Mouse (Mus musculus) megakaryocyte-erythroid progenitor cell, adult 5-6 weeks (primary cell): ENCODE results near the gene Epha6. TPM values are rescaled to one million over a fixed set of nuclear protein-coding genes. Genes with fewer than 3 reads are reported as not detected.

ENCODE experiments used
- ATAC-seq: replicated peaks from 2 replicates; pipeline ENCODE4 v1.8.0; 2016; ENCODE audit warnings: mild to moderate bottlenecking, inconsistent platforms; ENCODE audit not compliant: severe bottlenecking, poor library complexity, low FRiP score, low TSS enrichment
- total RNA-seq, 2 experiments: library from RNA; stranded (forward) in 1 of 2; stranded (reverse) in 1 of 2; fragments of 200-1000, 215-1000 nt in 1 of 2; fragments of >200 nt in 1 of 2; fragmentation: Nextera tagmentation in 1 of 2; gene quantifications; 2 replicates each; pipeline ENCODE4 v1.2.3; 2014 to 2017

Gene Epha6
- total RNA-seq, 2 experiments from 2014 or later, result not detected

DNA sequence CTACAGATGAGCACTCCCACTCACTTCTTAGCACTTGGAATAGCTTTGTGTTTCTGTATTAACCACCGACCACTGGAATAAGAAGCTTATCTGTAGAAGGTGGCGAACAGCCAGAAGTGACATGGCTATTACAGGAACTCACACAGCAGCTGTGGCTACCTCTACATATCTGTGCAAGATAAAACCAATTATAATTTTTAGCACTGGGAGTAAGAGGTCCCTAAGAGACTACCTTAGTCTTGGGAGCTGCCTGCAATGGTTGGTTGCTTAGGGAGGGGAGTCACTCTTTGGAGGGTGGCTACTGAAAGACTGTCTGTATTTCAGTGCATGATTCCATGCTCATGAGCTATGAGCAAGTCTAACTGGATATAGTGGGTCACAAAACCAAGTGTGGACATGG is 331.2 kb downstream of the Epha6 start:
- ATAC-seq, result no peak

DNA sequence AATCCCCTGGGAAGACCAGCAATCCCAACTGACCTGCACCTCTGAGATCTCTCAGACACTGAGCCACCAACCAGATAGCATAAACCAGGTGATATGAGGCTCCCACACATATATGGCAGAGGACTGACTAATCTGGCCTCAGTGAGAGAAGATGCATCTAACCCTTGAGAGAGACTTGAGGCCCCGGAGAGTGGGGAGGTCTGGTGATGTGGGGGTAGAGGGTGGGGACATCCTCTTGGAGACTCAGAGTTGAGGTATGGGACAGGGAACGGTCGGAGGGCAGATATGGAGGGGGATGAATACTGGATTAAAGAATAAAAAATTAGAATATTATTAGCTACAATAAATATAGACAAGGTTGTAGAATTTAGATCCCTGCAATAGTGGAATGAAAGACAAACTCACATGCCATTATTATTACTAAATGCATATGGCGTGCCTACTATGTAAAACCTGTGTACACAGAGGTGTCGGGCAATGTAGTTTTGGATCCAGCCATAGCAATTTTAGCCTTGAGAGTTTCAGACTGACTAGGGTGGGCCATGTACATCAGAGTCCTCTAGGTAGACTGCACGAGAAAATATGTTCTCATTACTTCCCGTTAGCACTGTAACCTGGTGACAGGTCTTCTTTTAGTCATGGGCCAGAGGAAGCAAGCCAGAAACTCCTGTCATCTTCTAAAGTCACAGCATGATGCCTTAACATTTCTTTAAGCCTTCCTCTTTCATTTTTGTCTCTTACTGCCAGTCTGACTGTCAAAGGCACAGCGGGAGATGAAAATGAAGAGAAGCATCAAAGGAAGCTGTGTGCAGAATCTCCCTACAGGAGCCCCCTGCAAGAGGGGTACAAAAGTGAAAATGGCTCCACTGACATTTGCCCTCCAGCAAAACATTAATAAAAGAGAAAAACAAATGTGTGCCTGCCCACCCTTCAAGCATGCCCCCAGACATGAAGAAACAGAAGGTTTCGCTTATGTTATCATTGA is 338.7 kb downstream of the Epha6 start:
- ATAC-seq, result no peak

DNA sequence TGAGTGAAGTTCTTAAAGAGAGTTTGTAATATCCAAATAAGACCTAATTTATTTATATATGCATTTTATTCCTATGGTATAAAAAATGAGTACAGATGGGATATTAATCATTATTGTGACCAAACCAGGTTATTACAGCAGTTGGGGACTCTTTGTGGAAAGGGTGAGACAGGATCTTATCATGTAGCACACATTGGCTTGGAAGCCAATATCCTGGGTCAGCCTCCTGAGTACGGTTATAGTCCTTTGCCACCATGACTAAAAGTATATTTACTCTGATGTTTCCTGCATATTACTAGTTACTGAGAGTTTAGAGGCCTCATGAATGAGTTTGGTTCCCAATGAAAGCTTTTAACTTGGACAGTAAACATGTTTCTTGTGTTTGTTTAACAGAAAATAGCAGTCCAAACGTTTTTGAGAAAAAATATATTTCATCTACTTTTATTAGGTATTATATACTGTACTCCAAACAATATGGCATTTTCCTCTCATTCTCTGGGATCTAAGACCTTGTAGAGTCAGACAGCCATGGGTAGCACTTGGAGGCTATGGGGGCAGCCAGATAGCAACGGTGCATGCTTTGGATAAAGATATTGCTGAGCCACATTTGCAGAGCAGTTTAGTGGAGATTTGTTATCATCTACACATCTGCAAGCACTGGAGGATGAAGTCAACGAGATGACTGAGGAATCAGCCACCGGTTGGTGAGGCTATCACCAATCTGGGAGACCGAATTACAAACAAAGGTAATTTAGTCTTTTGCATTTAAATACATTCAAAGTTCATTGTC is 340.4 kb downstream of the Epha6 start:
- no peak for ATAC-seq

DNA sequence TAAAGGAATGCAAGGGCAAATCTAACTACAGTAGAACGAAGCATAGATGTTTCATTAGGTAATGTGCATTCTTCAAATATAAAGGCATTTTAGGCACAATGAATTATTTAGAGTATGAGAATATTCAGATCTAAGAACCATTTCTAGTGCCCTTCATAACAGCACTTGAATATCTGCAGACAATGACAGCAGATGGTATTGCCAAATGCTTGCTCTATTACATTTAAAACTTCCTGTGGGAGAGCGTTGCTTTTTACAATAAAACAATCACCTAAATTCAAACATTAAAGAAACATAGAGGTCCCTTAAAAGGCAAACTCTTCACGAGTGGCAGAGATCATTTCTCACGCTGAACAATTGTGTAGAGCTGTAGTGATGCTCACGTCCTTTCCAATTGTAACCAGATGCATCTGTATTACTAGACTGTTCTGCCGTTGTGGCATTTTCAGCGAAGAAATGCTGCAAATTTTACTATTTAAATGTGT is 347.1 kb downstream of the Epha6 start:
- no peak for ATAC-seq

DNA sequence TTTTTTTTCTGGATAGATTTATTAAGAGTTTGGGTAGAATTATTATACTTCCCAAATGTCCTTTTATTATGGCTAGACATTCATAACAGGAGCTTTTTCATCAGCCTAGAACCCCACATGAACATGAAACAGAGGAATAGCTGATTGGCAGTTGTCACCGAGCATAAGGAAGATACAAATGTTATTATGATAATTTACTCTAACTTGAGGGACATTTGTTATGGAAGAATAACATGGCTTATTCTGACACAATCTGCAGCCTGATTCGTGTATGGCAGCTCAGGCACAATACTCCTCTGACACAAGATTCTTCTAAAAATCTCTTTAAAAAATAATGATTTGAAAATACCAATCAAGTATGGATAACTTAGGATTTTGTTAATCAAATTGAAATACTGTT is 347.7 kb downstream of the Epha6 start:
- ATAC-seq, result no peak

DNA sequence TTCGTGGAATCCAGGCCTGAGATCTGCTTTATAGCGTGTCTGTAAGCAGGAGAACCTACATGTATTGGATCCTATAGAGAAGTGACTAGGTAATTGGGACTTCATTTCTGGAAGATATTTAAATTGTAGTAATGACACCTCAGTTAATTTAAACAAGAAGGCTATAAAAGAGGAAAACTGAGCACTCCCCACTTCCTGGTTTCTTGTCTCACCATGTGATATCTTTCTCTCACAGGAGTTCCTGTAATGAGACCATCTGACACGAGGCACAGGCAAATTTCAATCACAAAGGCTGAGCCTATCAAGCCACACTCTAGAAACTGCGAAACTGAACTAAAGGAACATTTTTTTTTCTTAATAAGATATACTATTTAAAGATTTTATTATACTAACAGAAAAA is 348.3 kb downstream of the Epha6 start:
- no peak for ATAC-seq

DNA sequence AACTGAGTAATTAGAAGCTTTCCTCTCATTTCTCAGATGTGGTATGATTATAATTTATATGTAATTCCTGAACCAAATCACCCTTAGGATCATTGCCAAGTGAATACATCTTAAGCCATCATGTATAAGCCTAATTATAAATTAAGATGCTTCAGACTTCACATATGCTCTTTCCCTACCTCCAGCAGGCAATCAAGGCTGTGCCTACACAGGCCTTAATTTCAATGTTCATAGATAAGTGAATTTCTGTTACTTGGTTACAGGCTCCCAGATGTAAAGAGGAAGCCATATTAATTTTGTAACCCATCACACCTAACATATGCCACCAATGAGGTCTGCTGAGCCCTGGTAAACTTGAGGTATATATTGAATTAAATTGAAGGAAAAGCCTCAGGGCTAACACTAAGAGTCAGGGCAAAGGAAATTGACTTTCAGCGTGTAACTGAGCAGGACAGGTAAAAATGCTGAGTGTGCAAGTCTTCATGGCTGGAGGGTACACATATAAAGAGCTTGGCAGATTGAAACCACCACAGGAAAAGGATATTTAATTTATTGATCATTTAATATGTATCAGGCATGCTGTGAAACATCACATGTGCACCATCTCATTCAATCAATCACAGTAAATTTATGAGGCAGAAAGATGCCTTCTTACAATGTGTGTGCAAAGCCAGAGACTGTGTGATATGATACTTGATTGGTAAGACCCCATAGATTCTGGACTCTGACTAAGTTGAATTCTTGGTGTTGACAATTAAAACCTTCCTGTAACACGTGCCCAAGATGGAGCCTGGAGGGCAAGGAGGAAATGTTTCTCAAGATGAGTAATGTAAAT is 365.8 kb downstream of the Epha6 start:
- no peak for ATAC-seq

DNA sequence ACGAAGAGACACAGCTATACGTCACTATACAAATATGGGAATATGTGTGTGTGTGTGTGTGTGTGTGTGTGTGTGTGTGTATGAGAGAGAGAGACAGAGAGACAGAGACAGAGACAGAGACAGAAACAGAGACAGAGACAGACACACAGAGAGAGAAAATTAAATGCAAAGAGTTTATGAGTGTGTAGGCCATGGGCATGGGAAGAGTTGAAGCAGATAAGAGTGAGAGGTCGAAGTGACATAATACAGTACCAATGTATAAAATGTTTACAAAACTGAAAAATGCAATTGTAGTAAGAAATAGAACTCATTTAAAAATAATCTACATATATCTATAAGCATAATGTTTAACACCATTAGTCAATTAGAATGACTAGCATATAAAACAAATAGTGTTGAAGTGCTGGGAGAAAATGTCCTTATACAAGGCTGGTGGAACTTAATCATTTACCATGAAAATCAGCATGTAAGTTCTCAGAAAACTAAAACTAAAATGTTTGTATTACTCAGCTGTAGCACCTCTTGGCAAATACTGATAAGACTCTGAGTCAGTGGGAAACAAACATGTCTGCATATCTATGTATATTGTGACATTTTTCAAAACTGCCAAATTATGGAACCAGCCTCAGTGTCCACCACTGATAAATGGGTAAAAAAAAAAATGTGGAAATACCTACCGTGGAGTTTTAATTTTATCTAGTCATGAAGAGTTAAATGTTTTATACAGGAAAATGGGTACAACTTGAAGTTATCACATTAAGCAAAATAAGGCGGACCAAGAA is 371.2 kb downstream of the Epha6 start:
- ATAC-seq, result no peak

DNA sequence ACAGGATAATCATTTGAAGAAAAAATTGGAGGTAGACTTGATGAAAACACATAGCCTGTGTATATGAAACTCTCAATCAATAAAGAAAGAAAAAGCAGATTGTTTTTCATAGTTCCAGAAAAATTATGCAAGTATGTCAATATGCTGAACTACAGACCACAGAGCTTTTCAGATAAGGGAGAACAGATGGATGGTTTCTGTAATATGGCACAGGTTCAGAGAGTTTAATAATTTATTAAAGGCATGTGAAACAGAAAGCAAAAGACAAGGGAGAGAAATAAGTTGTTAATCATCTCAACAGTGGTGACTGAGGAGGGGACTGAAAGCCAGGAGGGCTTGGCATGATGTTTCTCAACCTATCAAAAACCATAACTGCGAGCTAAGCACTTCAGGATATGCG is 372.3 kb downstream of the Epha6 start:
- no peak for ATAC-seq

DNA sequence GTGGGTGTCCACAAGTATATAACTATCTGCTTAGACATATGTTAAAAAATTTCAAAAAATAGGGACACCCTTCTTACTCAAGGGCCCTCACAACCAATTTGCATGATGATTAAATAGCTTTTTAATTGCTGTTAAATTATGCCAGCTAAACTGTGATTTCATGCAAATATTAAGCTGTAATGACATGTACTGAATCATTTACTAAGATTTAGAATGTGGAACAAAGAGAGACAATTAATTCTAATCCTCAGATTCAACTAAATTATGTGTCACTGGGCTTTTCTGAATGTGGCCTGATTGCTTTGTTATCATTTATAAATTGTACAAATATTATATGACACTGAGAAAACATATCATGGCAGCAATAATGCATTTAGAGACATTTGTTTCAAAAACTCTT is 396.2 kb downstream of the Epha6 start:
- ATAC-seq, result no peak

DNA sequence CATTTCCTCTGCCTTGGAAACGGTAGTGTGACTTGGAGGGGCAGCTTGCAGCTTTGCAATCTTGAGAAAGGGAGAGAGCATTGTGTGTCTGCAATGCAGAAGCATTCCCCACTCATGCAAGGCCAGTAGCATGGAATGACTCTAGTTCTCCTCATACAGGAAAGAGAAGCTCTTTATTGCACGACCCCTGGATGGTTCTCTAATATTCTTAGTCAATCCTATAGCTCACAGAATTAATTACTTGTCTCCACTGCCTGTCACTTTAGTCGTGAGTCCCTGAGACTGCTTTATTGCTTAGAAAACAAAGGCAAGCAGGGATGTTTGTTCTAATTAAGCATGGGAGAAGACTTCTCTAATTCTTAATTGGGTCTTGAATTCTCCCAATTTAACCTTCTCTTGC is 429.8 kb downstream of the Epha6 start:
- no peak for ATAC-seq

DNA sequence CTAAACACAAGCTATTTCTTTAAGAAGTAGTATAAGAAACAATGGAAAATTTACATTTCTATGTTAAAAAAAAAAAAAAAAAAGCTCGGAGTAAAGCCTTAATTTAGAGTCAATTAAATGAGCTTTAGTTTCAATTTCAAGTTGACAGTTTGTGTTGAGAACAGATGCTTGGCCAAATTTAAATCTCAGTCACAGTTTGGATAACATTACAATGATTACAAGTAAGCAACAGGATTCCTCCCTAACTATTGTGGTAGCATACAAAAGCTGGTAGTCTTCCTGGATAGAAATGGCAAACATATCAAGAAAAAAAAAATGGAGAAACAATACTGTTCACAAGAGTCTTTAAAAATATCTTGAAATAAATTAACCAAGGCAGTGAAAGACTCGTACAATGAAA is 452.9 kb downstream of the Epha6 start:
- no peak for ATAC-seq

DNA sequence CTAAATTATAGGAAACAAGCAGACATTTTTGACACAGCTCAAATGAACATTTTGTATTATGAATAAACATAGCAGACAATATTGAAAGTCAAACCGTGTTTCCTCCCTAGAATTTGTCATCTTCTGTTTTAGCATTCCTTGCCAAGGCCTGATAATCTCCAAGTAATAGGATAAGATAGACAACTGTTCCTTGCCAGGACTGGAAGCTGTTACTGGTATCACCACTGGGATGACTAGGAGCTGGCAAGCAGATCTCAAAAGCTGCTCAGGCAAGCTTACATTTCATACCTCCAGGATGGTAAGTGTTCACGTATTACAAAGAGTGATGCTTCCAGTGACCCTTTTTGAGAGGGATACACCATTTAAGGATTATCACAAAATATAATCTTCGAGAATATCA is 461.0 kb downstream of the Epha6 start:
- no peak for ATAC-seq

DNA sequence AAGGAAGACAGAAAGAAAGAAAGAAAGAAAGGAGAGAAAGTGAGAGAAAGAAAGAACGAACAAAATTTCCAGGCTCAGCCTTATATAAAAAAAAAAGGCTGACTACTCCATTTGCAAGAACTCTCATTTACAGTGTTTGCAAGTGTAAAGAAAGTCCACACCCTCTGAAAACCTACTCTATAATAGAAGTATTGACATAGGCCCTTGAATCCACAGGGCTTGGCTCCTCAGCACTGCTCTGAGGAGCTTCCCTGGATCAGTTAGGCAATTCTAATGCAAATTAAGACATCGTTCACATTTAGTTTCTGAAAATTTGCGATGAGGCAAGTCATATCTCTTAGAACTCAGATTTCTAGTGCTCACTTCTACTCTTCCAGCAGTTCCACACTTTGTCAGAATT is 483.9 kb downstream of the Epha6 start:
- ATAC-seq, result no peak

DNA sequence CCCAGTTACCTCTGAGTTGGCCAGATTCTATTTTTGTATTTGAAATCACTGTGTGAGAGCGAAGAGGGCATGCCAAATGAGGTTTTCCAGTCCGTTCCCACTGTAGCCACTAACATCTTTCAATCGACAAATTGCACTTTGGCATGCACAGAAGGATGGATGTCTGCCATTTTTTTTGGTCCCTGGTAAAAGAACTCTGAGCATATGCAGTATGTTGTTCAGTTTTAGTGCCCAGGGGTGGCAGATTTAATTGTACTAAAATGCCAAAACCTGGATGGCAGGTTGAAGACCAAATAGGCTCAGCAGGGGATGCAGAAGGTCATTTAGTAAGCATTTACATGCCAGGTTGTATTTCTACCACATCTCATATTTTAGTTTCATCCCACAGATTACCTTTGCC is 503.1 kb downstream of the Epha6 start:
- ATAC-seq, result no peak

DNA sequence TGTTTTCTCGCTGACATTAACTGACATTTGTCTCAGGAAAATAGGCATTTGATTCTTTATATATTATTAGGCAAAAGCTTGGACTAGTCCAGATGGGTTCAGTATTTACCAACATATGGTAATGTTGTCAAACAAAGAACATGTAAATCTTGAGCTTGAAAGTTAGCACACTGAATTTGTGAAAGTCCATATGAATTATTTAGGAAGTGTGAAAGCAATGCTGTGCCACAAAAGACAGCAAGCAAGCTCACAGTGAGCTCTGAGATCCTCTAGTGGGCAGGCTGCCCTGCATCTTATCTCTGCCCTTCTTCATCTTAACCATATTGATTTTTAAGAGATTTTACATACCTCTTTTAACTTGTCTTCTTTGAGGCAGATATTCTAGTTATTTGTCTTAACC is 510.0 kb downstream of the Epha6 start:
- ATAC-seq, result no peak

DNA sequence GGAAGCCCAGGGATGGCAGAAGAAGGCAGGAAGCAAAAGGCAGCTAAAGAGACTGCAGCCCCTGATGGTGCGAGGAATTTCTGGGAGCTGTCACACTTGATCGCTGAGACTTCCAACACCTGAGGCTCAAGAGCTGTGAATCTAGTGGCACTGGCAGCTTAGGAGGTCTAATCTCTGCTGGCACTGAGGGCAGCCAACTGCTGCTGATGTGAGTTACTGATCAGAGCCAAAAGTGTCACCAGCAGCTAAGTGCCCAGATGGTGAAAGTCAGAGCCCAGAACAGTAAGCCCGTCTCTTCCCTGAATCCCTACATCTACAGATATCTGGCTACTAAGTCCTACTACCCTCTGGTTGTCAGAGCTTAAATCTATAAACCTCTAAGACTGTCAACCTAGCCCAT is 518.4 kb downstream of the Epha6 start:
- ATAC-seq, result no peak

DNA sequence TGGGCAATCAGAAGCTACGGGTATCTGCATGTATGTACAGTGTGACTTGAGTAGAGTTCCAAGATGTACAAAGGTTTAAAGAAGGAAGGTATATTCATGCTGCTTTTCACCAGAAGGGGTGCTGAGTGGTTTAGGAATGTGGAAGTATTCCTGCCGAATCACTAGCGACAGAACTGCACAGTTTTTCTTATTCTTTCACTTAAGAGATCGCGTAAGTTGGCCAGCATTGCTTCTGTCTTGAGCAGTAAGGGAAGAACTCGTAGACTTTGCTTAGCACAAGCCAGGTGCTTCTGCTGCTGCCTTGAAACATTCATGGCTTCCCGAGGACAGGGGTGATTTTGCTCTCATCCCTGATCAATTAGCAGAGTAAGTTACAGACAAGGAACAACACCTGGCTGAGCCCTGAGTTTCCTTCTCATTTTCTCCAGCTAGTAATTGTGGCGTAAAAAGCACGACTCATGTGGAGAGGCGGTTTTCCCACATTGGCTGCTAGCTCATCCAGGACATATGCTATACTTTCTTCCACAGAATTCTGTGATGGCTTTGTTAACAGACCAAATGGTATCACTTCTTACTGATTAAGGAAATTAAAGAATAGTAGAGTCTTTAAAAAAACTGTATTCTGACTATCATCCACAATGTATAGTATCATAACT is 534.7 kb downstream of the Epha6 start:
- no peak for ATAC-seq
